Mouse (Mus musculus) midbrain, embryonic 14.5 days (tissue): ENCODE measurements at regions not wholly inside any gene's neighbourhood (a gene's known extent, or its start where the extent isn't known, plus 50 kb on each side); places are given as distances from the start of the nearest gene placed in this dataset.

ENCODE experiments used
- ATAC-seq: fragments of 200-750 bp; cut with Nextera tagmentation; 2 replicates; pipeline ENCODE4 v1.8.0; 2017; ENCODE audit warnings: moderate number of reproducible peaks, moderate library complexity; ENCODE audit not compliant: low FRiP score, low TSS enrichment
- DNase-seq: peaks from one replicate; pipeline ENCODE4 v3.0.0-alpha.2; 2015
- H3K27ac ChIP-seq: fragments of 300-500 bp; sonication (generic); replicated peaks from 2 replicates; pipeline ENCODE4 v1.5.1; 2014; ENCODE audit warnings: mild to moderate bottlenecking, low read depth, low read length, moderate library complexity
- H3K27me3 ChIP-seq: fragments of 300-500 bp; sonication (generic); 2 replicates; pipeline ENCODE4 v1.6.1; 2014; ENCODE audit warnings: low read length, control low read depth, mixed read lengths; ENCODE audit not compliant: control insufficient read depth, insufficient read depth
- H3K36me3 ChIP-seq: fragments of 300-500 bp; sonication (generic); 2 replicates; pipeline ENCODE4 v1.6.1; 2014; ENCODE audit warnings: low read length, control low read depth; ENCODE audit not compliant: control insufficient read depth, insufficient read depth
- H3K4me1 ChIP-seq: fragments of 300-500 bp; sonication (generic); 2 replicates; pipeline ENCODE4 v1.6.1; 2014; ENCODE audit warnings: mild to moderate bottlenecking, antibody characterized with exemption, low read length, control low read depth; ENCODE audit not compliant: control insufficient read depth, insufficient read depth
- H3K4me2 ChIP-seq: fragments of 300-500 bp; sonication (generic); 2 replicates; pipeline ENCODE4 v1.6.1; 2014; ENCODE audit warnings: mild to moderate bottlenecking, low read length, moderate library complexity
- H3K4me3 ChIP-seq: fragments of 300-500 bp; sonication (generic); replicated peaks from 2 replicates; pipeline ENCODE4 v1.5.1; 2014; ENCODE audit warnings: low read depth, low read length
- H3K9ac ChIP-seq: fragments of 300-500 bp; sonication (generic); replicated peaks from 2 replicates; pipeline ENCODE4 v1.6.1; 2014; ENCODE audit warnings: mild to moderate bottlenecking, low read length, moderate library complexity
- H3K9me3 ChIP-seq: fragments of 300-500 bp; sonication (generic); 2 replicates; pipeline ENCODE4 v1.6.1; 2016; ENCODE audit warnings: low read length, control low read depth, mixed read lengths; ENCODE audit not compliant: control insufficient read depth
- WGBS: fragments of 180-500 bp; shearing (Covaris S2); extraction: QIAGEN DNeasy Blood & Tissue Kit; methylation state at CpG from one replicate; pipeline ENCODE4 v1.1.7; 2014; 5-methylcytosine and 5-hydroxymethylcytosine counted together

DNA sequence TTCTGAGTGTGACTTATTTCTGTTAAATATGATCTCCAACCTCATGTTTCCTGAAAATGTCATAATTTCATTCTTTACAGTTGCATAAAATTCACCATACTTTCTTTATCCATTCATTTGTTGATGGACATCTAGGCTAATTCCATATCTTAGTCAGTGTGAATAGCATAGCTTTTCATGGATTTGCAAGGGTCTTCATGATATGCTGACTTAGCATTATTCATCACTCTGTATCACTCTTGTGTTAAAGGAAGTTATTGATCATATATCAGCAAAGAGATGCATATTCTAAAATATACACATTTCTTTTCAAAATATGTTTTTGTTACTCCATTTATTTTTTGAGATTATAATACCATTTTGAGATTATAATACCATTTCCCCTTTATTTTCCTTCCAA, 107.4 kb downstream of the Ect2 start:
- H3K36me3 ChIP-seq = no peaks in the 10 kb centered on the region

DNA sequence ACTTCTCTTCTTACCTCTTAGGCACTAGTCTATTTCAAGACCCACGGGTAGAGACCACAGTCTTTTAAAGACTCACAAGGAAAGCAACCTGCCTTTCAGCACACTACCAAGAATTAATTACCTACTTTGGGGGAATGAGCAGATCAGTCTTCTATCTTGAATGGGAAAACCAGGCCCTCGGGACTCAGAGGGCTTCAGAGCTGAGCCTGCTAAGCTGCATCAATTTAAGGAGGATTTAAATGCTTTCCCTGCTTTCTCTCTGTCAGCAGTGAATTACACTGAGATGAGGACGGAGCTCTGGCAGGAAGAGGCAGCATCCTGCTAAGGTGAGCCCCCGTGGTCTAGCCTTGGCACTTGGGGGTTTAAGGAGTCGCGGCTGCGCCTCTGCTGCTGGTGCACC, 108.9 kb downstream of the Ect2 start:
- 0 out of 2 replicates have a peak, but pooled peaks have one; percentile 43 for ATAC-seq
- no peak overlapping the region for H3K27ac ChIP-seq

More for the DNA sequence above, 107.4 kb downstream of the Ect2 start:
- no peak for ATAC-seq
- no peaks in the 10 kb centered on the region for H3K4me1 ChIP-seq
- no peak overlapping the region for H3K4me3 ChIP-seq
- no peaks in the 10 kb centered on the region for H3K27me3 ChIP-seq
- no peak overlapping the region for H3K27ac ChIP-seq
- H3K9me3 ChIP-seq = no peaks in the 10 kb centered on the region
- H3K4me2 ChIP-seq = no peak overlapping the region
- H3K9ac ChIP-seq = no peak overlapping the region
- no peak for DNase-seq

More for the DNA sequence above, 108.9 kb downstream of the Ect2 start:
- Histone ChIP-seq H3K9me3 (no peaks in the 10 kb centered on the region), H3K36me3 (no peaks in the 10 kb centered on the region), H3K9ac (no peak overlapping the region), H3K27me3 (no peaks in the 10 kb centered on the region), H3K4me3 (no peak overlapping the region), H3K4me2 (no peak overlapping the region), H3K4me1 (no peaks in the 10 kb centered on the region)
- DNase-seq = peak; percentile 66
- WGBS = 70% methylated on average over 7 of the region's 7 CpGs
